Mouse (Mus musculus) monocyte, adult 2 months (primary cell): ENCODE results near the gene Chaf1a.
"Not testable (repeated sequence)": the region's sequence is repeated elsewhere in the genome, so short reads cannot be mapped to it uniquely, and the experiment has no call there.

ENCODE experiments used
- DNase-seq, 2 experiments: peaks; one replicate each; pipeline ENCODE4 v3.0.0; 2022; ENCODE audit warnings: low spot score in 2 of 2, low read depth in 1 of 2

Chaf1a gene

GRCm38 (mm10) chr17:56079921-56080320, 39.7 kb downstream of the Chaf1a start:
- DNase-seq = peak in 1 of 2 experiments; percentile 8

GRCm38 (mm10) chr17:56080781-56081585, 40.7 kb downstream of the Chaf1a start:
- DNase-seq = no peak

GRCm38 (mm10) chr17:56092312-56092711, 52.1 kb downstream of the Chaf1a start:
- DNase-seq = no peak

- no peak for DNase-seq
These were observed 52.6 kb downstream of the Chaf1a start for GRCm38 (mm10) chr17:56092794-56093193.

GRCm38 (mm10) chr17:56096883-56097282, 56.6 kb downstream of the Chaf1a start:
- DNase-seq = no peak

- no peak for DNase-seq
These were observed 57.9 kb downstream of the Chaf1a start for GRCm38 (mm10) chr17:56098180-56098579.

GRCm38 (mm10) chr17:56098711-56099572, 58.7 kb downstream of the Chaf1a start:
- no peak for DNase-seq

GRCm38 (mm10) chr17:56100811-56101210, 60.6 kb downstream of the Chaf1a start:
- DNase-seq = no peak

- DNase-seq = no peak
These were observed 61.9 kb downstream of the Chaf1a start for GRCm38 (mm10) chr17:56102158-56102557.

- no peak for DNase-seq
These were observed 62.7 kb downstream of the Chaf1a start for GRCm38 (mm10) chr17:56102927-56103326.

GRCm38 (mm10) chr17:56103465-56104285, 63.4 kb downstream of the Chaf1a start:
- no peak for DNase-seq

GRCm38 (mm10) chr17:56104821-56105220, 64.6 kb downstream of the Chaf1a start:
- not testable (repeated sequence) for DNase-seq

- not testable (repeated sequence) for DNase-seq
These were observed 66.2 kb downstream of the Chaf1a start for GRCm38 (mm10) chr17:56106436-56106835.

- no peak for DNase-seq
These were observed 66.7 kb downstream of the Chaf1a start for GRCm38 (mm10) chr17:56106981-56107380.

GRCm38 (mm10) chr17:56107736-56108135, 67.5 kb downstream of the Chaf1a start:
- DNase-seq = no peak

GRCm38 (mm10) chr17:56108334-56109044, 68.2 kb downstream of the Chaf1a start:
- DNase-seq = no peak

GRCm38 (mm10) chr17:56109219-56110051, 69.2 kb downstream of the Chaf1a start, which contains the start of gene Plin4:
TSS of gene Plin4 (minus strand) at chr17:56109803.
- no peak for DNase-seq

- DNase-seq = no peak
These were observed 70.3 kb downstream of the Chaf1a start for GRCm38 (mm10) chr17:56110571-56110970.

GRCm38 (mm10) chr17:56111021-56111420, 70.8 kb downstream of the Chaf1a start:
- no peak for DNase-seq

GRCm38 (mm10) chr17:56111864-56112263, 71.6 kb downstream of the Chaf1a start:
- DNase-seq = peak in 1 of 2 experiments; percentile 38
